Mouse (Mus musculus) intestine, embryonic 15.5 days (tissue): ENCODE results near the gene Krtap6-2. TPM values are rescaled to one million over a fixed set of nuclear protein-coding genes. Genes with fewer than 3 reads are reported as not detected.

ENCODE experiments used
- ATAC-seq: fragments of 200-750 bp; cut with Nextera tagmentation; 2 replicates; pipeline ENCODE4 v1.8.0; 2017; ENCODE audit warnings: moderate TSS enrichment, moderate library complexity
- H3K27ac ChIP-seq: fragments of 300-500 bp; sonication (generic); 2 replicates; pipeline ENCODE4 v1.5.1; 2015; ENCODE audit warnings: mild to moderate bottlenecking, inconsistent platforms
- H3K27me3 ChIP-seq: fragments of 300-500 bp; sonication (generic); replicated peaks from 2 replicates; pipeline ENCODE4 v1.6.1; 2015; ENCODE audit warnings: inconsistent platforms
- H3K36me3 ChIP-seq: fragments of 300-500 bp; sonication (generic); 2 replicates; pipeline ENCODE4 v1.6.1; 2015; ENCODE audit warnings: inconsistent platforms
- H3K4me1 ChIP-seq: fragments of 300-500 bp; sonication (generic); replicated peaks from 2 replicates; pipeline ENCODE4 v1.6.1; 2015; ENCODE audit warnings: inconsistent platforms
- H3K4me2 ChIP-seq: fragments of 300-500 bp; sonication (generic); replicated peaks from 2 replicates; pipeline ENCODE4 v1.6.1; 2015; ENCODE audit warnings: mild to moderate bottlenecking, inconsistent platforms
- H3K4me3 ChIP-seq: fragments of 300-500 bp; sonication (generic); replicated peaks from 2 replicates; pipeline ENCODE4 v1.5.1; 2015; ENCODE audit warnings: inconsistent platforms
- H3K9ac ChIP-seq: fragments of 300-500 bp; sonication (generic); 2 replicates; pipeline ENCODE4 v1.6.1; 2015; ENCODE audit warnings: inconsistent platforms
- H3K9me3 ChIP-seq: fragments of 300-500 bp; sonication (generic); 2 replicates; pipeline ENCODE4 v1.6.1; 2016; ENCODE audit warnings: inconsistent platforms
- WGBS: fragments of 180-500 bp; shearing (Covaris S2); methylation state at CpG from one replicate; pipeline ENCODE4 v1.1.7; 2015; 5-methylcytosine and 5-hydroxymethylcytosine counted together
- polyA plus RNA-seq: library from polyadenylated mRNA; unstranded; fragments of >200 nt; fragmentation: Nextera tagmentation; extraction: Ambion mirVana; gene quantifications from 2 replicates; pipeline ENCODE4 v1.2.1, GENCODE M21; 2015

The Krtap6-2 gene
- not detected in 2 replicates for polyA plus RNA-seq

GRCm38 (mm10) chr16:89420011-89420410 is at the start of gene Krtap6-2:
Gene Krtap6-2, minus strand, starts transcription at chr16:89420111.
- WGBS = 90% methylated on average over 3 of the region's 3 CpGs
- Histone ChIP-seq H3K9me3 (no peaks in the 10 kb centered on the region), H3K36me3 (no peaks in the 10 kb centered on the region), H3K27ac (no peak within 1 kb of the TSS), H3K4me1 (no peaks in the 10 kb centered on the region), H3K4me3 (no peak within 1 kb of the TSS), H3K4me2 (no peak within 1 kb of the TSS), H3K9ac (no peak within 1 kb of the TSS), H3K27me3 (no peaks in the 10 kb centered on the region)
- no peak for ATAC-seq

- Histone ChIP-seq H3K4me2 (no peak overlapping the region), H3K27me3 (no peaks in the 10 kb centered on the region), H3K4me3 (no peak overlapping the region), H3K4me1 (no peaks in the 10 kb centered on the region), H3K9me3 (no peaks in the 10 kb centered on the region), H3K9ac (no peak overlapping the region), H3K27ac (no peak overlapping the region), H3K36me3 (no peaks in the 10 kb centered on the region)
- 67% methylated on average over 5 of the region's 5 CpGs for WGBS
- no peak for ATAC-seq
Measured at GRCm38 (mm10) chr16:89461189-89461588, 41.3 kb upstream of the Krtap6-2 start.

- 82% methylated on average over 2 of the region's 2 CpGs for WGBS
- H3K27me3 ChIP-seq = no peaks in the 10 kb centered on the region
- no peak overlapping the region for H3K9ac ChIP-seq
- ATAC-seq = no peak
- no peak overlapping the region for H3K27ac ChIP-seq
- H3K9me3 ChIP-seq = no peaks in the 10 kb centered on the region
- H3K4me3 ChIP-seq = no peak overlapping the region
- H3K4me2 ChIP-seq = no peak overlapping the region
- no peaks in the 10 kb centered on the region for H3K36me3 ChIP-seq
- no peaks in the 10 kb centered on the region for H3K4me1 ChIP-seq
Measured at GRCm38 (mm10) chr16:89429586-89429985, 9.7 kb upstream of the Krtap6-2 start.

- H3K4me1 ChIP-seq = no peaks in the 10 kb centered on the region
- H3K9ac ChIP-seq = no peak overlapping the region
- no peak overlapping the region for H3K27ac ChIP-seq
- no peaks in the 10 kb centered on the region for H3K36me3 ChIP-seq
- H3K27me3 ChIP-seq = no peaks in the 10 kb centered on the region
- H3K9me3 ChIP-seq = no peaks in the 10 kb centered on the region
- ATAC-seq = no peak
- no peak overlapping the region for H3K4me3 ChIP-seq
- H3K4me2 ChIP-seq = no peak overlapping the region
- 89% methylated on average over 5 of the region's 5 CpGs for WGBS
Measured at GRCm38 (mm10) chr16:89425310-89425709, 5.4 kb upstream of the Krtap6-2 start.

GRCm38 (mm10) chr16:89416311-89416710 is 3.6 kb downstream of the Krtap6-2 start:
- Histone ChIP-seq H3K36me3 (no peaks in the 10 kb centered on the region), H3K4me2 (no peak overlapping the region), H3K9ac (no peak overlapping the region), H3K27me3 (no peaks in the 10 kb centered on the region), H3K27ac (no peak overlapping the region), H3K4me1 (no peaks in the 10 kb centered on the region), H3K4me3 (no peak overlapping the region), H3K9me3 (no peaks in the 10 kb centered on the region)
- 85% methylated on average over 3 of the region's 3 CpGs for WGBS
- no peak for ATAC-seq

GRCm38 (mm10) chr16:89410345-89411068 is 9.4 kb downstream of the Krtap6-2 start:
- H3K27ac ChIP-seq = no peak overlapping the region
- H3K9me3 ChIP-seq = no peaks in the 10 kb centered on the region
- no peak overlapping the region for H3K4me2 ChIP-seq
- H3K9ac ChIP-seq = no peak overlapping the region
- no peak for ATAC-seq
- H3K36me3 ChIP-seq = no peaks in the 10 kb centered on the region
- no peak overlapping the region for H3K4me3 ChIP-seq
- no peaks in the 10 kb centered on the region for H3K27me3 ChIP-seq
- H3K4me1 ChIP-seq = no peaks in the 10 kb centered on the region
- 80% methylated on average over 5 of the region's 5 CpGs for WGBS

GRCm38 (mm10) chr16:89403768-89404167 is 16.1 kb downstream of the Krtap6-2 start, which contains the start of gene Krtap21-1:
Gene Krtap21-1, minus strand, starts transcription at chr16:89403868.
- no peak within 1 kb of the TSS for H3K9ac ChIP-seq
- WGBS = 76% methylated on average over 2 of the region's 2 CpGs

GRCm38 (mm10) chr16:89372734-89373461 is 47.0 kb downstream of the Krtap6-2 start:
- no peaks in the 10 kb centered on the region for H3K4me1 ChIP-seq
- 61% methylated on average over 2 of the region's 2 CpGs for WGBS
- no peak overlapping the region for H3K4me2 ChIP-seq
- H3K9ac ChIP-seq = no peak overlapping the region
- H3K36me3 ChIP-seq = no peaks in the 10 kb centered on the region
- H3K27ac ChIP-seq = no peak overlapping the region
- H3K9me3 ChIP-seq = no peaks in the 10 kb centered on the region
- ATAC-seq = no peak
- no peaks in the 10 kb centered on the region for H3K27me3 ChIP-seq
- H3K4me3 ChIP-seq = no peak overlapping the region

More at GRCm38 (mm10) chr16:89403768-89404167, 16.1 kb downstream of the Krtap6-2 start, which contains the start of gene Krtap21-1:
- Histone ChIP-seq H3K4me3 (no peak within 1 kb of the TSS), H3K4me2 (no peak within 1 kb of the TSS), H3K4me1 (no peaks in the 10 kb centered on the region), H3K36me3 (no peaks in the 10 kb centered on the region), H3K27me3 (no peaks in the 10 kb centered on the region), H3K9me3 (no peaks in the 10 kb centered on the region), H3K27ac (no peak within 1 kb of the TSS)
- ATAC-seq = no peak

Other genes starting within 250 kb of the Krtap6-2 start
- not detected in 2 replicates for gene 1110057P08Rik, start 245.4 kb downstream of the Krtap6-2 start, polyA plus RNA-seq
- not detected in 2 replicates for gene Krtap20-2, start 214.2 kb downstream of the Krtap6-2 start, polyA plus RNA-seq
- not detected in 2 replicates for gene Krtap21-1, start 16.2 kb downstream of the Krtap6-2 start, polyA plus RNA-seq
- not detected in 2 replicates for gene Krtap8-1, start 67.8 kb upstream of the Krtap6-2 start, polyA plus RNA-seq
- gene Krtap7-1, start 88.2 kb upstream of the Krtap6-2 start, polyA plus RNA-seq = not detected in 2 replicates
- gene Krtap11-1, start 151.1 kb upstream of the Krtap6-2 start, polyA plus RNA-seq = not detected in 2 replicates